Mouse (Mus musculus): ENCODE results near the gene Man2c1.
A peak's percentile ranks its signal among the peaks of the same experiment; 100 is the strongest.

The Man2c1 gene

DNA sequence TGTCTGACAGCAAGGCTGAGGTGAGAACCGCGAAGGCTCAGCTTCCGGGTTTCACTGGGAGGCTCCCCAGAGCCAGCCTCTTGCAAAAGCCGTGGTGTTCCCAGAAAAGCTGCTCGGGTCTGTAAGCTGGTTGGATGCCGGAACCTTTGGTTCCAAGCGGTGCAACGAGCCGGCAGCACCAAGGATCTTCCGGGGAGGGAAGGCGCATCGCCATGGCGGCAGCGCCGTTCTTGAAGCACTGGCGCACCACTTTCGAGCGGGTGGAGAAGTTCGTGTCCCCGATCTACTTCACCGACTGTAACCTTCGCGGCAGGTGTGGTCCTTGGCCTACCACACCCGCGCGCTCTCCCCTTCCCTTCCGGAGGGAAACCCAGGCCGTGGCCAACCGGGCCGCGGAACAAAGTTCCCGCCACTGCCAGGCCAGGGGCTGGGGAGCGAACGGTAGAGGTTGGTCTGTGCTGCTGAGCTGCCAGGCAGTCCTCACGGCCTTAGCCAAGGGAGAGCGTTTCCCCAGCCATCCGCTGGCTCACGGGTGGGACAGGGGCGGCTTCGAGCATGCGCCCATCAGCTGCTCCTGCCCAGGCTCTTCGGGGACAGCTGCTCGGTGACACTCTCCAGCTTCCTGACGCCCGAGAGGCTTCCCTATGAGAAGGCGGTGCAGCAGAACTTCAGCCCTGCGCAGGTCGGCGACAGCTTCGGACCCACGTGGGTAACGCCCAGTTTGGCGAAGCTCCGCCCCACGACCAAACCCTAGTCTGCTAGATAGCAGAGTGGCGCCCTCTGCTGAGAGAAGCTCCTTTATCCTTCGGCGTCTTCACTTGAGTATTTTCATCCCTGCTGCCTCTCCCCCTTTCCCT, at the start of gene Man2c1:
Man2c1 (plus strand) TSS at position 114 of the 857 bp plus-strand sequence.
- peak; percentile 89 for DNase-seq (ENCODE audit: low spot score)

DNA sequence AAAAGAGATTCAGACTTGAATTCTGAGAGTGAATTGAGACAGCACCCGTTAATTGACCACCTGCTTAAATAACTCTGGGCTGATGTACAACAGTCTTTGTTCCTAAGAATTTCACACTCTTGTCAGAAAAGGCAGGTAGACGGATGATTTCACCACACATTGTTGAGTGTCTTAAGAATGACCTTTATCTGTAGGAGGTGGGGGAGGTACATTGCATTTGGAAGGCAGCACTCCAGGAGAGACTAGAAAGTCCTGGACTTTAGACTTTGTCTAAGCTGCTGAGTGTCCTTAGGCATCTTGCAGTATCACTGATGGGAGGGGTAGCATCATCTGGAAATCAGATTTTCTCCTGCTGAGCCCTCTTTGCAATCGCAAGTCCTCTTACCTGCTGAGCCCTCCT, 48.3 kb upstream of the Man2c1 start:
- DNase-seq (ENCODE audit: low spot score) = no peak

DNA sequence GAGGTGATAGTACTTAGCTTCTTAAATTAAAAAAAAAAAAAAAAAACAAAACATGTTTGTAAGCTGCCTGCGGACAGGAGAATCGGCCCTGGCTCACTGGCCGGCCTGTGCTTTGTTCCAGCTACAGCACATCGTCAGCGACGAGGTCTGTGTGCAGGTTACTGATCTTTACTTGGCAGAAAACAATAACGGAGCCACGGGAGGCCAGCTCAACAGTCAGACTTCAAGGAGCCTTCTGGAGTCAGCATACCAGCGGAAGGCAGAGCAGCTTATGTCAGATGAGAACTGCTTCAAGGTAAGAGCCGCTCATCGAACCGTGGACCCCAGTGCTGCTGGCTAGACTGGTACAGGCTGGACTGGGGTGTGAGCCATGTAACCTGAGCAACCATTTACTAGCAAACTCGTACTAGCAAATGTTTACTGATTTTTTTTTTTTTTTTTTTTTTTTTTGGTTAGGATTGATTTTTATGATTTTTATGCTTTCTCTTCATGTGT, 13.2 kb upstream of the Man2c1 start:
- DNase-seq (ENCODE audit: low spot score) = no peak

DNA sequence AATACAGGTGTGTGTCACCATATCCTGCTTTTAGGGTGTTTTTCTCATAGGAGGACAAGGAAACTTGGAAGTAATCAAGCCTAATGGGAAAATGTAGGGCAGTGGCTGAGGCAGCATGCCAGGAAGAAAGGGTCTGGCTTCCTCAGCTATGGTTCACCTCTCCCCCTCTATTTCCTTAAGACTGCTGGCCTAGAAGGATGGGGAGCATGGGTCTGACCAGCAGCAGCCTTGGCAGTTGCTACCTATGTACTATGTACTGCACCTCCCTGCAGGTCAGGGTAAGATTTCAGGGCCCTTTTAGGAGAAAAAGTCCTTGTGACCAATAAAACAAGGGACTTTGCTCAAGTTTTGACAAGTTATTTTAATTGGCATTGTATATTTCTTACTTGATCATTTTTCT, 849 bp upstream of the Man2c1 start:
- DNase-seq (ENCODE audit: low spot score) = no peak

DNA sequence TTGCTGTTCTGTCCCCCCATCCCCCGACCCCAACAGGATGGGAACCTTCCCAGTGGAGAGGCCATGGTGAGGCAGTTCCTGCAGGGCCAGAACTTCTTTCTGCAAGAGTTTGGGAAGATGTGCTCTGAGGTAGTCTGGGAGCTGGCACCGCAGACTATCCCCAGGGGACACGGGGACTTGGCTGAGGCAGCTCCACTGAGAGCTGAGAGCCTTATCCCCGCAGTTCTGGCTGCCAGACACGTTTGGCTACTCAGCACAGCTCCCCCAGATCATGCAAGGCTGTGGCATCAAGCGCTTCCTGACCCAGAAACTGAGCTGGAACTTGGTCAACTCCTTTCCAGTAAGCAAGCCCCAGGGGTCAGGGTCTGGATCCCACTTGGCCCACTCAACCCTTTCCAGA, 6.8 kb downstream of the Man2c1 start:
- DNase-seq (ENCODE audit: low spot score) = no peak

DNA sequence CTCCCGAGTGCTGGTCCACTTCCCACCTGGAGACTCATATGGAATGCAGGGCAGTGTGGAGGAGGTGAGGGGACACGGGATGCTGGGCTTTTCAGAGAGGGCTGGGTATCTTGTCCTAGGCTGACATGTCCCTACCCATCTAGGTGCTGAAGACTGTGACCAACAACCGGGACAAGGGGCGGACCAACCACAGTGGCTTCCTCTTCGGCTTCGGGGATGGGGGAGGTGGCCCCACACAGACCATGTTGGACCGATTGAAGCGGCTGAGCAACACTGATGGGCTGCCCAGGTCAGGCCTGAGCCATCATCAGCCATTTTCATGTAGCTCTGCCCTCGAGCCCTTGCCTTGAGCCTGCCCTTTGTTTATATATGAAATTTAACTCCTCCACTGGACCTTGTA, 7.3 kb downstream of the Man2c1 start:
- DNase-seq (ENCODE audit: low spot score) = no peak

DNA sequence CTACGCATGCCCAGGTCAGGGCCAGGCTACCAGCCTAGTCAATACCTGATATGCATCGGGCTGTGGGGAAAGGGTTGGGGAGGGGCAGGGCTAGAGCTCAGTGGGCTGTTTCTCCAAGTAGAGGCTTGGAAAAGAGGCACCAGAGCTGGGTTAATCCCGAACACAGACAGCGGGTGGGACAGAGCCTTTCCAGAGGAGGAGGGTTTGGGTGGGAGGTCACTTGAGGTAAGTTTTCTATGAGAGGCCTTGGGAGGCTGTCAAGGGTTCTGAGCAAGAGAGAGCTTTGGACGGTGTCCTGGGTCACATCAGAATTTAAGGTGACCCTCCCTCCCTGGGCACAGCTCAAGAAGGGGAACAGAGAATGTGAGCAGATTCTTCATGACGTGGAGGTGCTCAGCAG, 8.0 kb downstream of the Man2c1 start:
- DNase-seq (ENCODE audit: low spot score) = no peak

DNA sequence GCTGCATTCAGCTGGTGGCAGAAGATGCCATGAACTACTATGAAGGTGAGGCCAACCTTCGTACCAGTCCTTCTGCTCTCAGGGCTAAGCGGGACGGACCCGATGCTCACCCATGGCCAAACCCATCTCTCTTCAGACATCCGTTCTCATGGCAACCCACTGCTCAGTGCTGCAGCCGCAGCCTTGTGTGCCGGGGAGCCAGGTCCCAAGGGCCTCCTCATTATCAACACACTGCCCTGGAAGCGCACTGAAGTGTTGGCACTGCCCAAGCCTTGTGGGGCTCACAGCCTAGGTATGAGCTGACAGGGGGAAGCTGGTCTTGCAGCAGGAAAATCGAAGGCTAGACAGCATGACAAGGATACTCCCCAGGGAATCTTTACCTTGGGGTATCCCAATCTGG, 8.6 kb downstream of the Man2c1 start:
- no peak for DNase-seq (ENCODE audit: low spot score)

DNA sequence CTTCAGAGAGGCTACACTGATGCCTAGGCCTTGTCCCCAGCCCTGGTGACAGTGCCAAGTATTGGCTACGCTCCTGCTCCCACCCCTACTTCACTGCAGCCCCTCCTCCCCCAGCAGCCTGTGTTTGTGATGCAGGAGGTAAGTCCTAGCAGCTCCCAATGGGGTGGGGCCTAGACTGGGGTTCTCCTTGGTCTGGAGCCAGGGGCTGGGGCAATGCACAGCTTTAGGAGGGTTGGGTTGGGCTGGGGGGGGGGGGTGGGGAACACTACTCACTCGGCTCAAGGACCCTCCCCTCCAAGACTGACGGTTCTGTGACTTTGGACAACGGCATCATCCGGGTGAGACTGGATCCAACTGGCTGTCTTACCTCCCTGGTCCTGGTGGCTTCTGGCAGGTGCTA, 9.1 kb downstream of the Man2c1 start:
- DNase-seq (ENCODE audit: low spot score) = no peak

DNA sequence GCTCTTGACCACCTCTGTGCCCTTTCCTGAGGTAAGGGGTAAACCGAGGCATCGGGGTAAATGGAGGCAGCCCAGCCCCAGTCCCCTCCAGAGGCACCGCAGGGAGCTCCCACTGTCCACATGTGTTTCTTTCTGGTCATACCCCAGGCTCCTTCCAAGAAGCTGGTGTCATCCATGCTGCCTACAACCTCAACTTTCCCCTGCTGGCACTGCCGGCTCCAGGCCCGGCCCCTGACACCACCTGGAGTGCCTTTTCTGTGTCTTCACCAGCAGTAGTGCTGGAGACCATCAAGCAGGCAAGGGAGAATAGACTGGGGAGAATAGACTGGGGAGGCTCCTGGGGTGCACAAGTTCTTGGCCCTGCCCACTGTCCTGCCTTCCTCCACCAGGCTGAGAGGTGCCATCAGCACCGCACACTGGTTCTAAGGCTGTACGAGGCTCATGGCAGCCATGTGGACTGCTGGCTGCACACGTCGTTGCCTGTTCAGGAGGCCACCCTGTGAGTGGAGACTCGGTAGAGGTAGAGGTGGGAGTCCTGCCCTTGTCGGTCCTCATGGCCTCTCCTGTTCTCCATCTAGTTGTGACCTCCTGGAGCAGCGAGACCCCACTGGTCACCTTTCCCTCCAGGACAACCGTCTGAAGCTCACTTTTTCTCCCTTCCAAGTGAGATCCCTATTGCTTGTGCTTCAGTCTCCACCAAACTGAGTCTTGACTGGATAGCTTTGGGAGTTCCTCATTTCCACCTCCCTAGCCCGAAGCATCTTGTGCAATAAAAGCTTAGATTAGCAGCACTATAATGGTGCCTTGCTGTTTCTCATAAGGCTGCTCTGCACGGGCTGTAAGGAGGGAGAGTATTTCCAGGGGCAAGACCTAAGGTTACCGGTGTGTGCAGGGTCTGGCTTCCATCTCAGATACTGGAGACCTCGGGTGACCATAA, 11.2 kb downstream of the Man2c1 start:
- DNase-seq (ENCODE audit: low spot score) = no peak

DNA sequence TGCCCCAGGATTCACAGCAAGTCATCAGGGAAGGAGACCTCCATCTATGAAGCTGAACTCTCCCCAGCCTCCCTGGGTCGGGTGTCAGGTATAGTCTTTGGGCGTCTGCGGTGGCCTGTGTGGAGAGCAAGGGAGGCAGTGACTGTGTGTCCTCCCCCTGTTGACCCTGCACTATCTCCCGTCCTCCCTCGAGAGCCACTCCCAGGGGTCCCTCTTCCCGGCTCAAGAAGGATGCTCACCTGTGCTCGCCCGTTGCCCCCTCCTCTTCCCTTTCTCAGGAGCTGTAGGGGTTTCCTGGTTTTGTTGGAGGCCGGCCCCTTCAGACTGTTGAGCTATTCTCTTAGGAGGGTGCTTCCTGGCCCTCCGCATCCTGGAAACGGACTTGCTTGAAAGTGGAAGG, 12.7 kb downstream of the Man2c1 start:
- no peak for DNase-seq (ENCODE audit: low spot score)

DNA sequence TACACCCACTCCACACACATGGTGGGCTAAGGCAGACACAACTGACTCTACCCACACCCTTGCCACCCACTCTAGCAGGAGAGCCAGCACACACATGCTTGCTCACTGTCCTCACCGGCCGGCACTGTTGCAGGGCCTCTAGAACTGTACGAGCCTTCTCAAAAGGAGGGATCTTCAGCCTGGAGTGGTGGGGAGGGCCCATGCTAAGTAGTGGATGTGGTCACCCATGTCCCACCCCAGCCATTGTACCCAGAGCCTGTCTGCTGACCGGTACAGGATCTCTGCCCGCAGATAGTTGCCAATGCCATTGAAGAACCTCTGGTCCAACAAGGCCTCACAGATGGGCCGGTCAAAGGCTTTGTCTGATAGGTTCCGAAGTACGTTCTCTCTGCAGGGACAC, 14.3 kb downstream of the Man2c1 start:
- DNase-seq (ENCODE audit: low spot score) = no peak

DNA sequence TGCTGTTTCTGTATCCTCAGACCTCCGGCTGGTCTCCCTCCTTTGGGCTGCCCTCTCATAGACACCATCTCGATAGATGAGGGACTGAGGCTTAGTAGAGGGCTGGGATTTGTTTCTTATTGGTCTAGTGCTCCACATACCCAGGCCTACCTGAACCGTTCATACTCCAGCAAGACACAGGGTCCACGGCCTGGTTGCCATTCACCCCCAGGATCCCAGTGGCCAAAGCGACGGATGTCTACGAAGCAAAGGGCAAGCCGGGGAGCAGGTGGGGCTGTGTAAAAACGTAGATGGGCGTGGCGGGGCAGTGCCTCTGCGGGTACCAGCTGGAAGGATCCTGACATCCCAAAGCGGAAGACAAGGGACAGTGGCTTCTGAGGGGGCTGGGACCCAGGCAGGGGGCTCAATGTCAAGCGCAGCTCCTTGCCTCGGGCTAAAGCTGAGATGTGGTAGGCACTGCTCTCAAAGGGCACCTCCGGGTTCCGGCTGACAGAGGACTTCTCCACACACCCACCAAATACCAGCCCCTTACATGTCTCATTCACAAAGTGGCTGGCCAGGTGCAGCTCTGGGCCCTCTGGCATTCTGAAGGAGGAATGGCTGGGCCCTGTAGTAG, 16.1 kb downstream of the Man2c1 start:
- DNase-seq (ENCODE audit: low spot score) = no peak

DNA sequence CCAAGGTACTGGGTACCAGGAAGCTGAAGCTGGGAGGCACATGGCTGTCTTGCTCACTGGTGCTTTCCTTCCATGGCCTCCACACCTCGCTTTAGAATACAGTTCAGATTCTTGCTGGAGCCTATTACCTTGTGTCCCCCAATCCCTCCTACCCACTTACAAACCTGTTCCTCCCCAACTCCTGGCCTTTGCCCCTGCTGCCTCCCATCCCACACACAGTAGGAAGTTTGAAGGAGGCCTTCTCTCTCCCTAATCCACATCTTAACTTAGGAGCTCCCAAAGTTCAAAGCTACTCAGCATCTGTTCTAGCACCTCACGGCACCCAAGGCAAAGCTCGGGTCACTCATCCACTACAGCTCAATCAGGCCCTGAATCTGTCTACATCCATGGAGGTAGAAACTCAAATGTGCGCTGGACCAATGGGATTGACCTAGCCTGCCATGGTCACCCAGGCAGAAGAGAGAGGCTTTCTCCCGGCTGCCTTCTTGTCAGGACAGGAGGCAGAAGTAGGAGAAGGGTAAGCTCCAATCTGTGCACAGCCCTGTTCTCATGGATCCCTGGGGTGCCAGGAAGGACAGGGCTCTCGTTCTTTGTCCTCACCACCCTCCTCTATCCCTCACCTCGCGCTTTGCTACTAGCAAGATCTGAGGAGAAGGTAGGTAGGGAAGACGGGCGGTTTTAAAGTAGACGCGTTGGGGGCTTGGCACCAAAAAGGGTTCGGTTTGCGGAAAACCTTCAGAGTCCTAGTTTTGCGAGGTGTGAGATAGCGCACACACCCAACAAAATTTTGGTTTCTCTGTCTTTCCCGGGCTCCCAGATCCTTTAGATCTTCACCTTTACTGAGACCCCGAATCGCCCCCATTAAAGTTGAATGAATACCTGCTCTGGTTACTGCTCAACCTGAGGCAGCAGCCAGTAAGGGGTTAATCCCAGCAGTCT, 17.0 kb downstream of the Man2c1 start:
- no peak for DNase-seq (ENCODE audit: low spot score)

DNA sequence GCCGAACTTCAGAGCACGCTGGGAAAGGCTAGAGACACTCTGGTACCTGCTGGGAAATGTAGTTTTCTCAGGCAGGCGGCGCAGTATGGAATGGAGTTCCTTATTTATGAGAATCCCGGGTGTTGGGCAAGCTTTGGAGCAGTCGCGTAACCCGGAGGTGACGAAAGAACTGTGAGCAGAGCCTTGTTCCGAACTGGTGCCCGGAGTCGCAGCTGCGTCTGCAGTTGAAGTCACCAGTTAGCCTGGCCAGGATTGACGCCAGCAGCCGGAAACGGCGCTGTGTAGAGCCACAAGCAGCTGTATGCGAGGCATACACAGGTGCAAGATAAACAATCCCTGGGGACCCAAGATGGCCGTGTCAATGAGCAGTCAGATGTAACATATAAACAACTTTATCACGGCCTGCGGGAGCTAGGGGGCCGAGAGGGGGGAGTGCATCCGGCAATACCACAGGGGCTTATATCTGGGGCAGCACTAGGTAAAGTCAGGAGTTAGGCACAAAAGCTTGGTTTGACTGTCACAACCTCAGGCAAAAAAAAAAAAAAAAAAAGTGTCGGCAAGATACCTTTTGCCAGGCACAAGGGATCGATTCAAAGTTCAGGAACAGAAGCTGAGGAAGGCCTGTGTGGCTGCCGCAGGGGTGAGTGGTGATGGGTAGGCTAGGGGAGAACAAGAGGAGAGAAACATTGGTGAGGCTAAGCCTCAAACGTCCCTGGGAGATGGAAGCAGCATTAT, 17.8 kb downstream of the Man2c1 start, which contains the start of gene Neil1:
Neil1 (minus strand) TSS at position 162 of the 735 bp plus-strand sequence.
- DNase-seq (ENCODE audit: low spot score) = peak; percentile 79

DNA sequence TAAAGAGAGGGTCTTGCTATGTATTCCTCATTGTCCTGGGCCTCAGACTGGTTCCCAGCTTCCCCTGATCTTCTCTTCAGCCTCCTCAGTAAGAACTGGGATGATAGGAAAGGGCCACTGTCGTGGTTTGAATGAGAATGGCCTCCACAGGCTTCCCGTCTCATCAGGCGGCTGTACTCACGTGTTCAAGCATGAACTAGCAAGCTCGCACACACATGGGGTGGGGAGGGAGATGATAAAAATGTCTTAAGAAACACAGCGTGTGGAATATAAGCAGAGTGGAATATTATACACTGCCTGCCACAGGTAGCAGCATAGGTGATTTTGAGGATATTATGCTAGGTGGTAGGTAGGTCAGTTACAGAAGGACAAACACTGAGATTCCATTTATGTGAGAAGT, 18.5 kb downstream of the Man2c1 start:
- DNase-seq (ENCODE audit: low spot score) = no peak

DNA sequence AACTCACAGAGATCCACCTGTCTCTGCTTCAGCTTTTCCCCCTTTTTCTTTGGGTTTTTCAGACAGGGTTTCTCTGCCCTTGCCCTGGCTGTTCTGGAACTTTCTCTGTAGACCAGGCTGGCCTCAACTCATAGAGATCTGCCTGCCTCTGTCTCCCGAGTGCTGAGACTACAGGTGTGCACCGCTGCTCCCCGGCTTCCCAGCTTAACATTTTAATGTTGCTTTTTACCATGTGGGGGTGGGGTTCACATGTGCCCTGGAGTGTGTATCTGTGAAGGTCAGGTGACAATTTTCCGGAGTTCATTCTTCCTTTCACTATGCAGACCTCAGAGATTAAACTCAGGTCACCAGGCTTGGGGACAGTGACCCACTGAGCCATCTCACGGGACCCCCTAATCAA, 19.7 kb downstream of the Man2c1 start:
- no peak for DNase-seq (ENCODE audit: low spot score)

DNA sequence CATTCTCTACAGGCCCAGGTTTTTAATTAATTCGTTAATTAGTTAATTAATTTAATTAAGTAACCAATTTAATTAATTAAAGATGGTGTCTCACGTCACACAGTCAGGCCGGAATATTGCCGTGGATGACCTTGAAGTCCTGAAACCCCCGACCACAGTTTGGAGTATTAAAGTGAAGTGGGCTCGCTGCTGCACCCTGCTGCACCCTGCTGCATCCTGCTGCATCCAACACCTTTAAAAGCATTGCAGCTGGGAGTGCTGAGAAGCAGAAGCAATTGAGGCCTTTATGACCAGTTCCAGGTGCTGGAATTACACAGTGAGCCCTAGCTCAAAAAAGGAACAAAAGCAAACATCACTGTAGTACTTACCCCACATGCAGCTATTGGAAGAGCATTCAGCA, 21.8 kb downstream of the Man2c1 start:
- no peak for DNase-seq (ENCODE audit: low spot score)

DNA sequence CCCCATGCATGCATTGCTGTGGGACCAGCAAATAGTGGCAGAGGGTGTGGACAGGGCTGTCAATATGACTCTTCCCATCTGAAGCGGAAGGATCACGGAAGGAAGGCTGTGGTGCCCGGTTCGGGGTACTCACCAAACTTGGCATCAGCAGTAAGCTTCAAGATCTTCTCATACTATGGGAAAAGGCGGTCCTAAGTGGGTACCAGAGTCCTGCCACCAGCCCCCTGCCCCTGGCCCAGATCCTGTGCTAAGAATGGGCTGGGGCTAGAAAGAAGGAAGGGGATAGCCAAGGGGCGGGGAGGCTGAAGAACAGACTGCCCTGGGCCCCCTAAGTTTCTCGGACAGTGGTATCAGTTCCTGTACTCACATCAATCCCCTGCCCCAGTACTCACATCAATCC, 25.9 kb downstream of the Man2c1 start:
- DNase-seq (ENCODE audit: low spot score) = no peak

DNA sequence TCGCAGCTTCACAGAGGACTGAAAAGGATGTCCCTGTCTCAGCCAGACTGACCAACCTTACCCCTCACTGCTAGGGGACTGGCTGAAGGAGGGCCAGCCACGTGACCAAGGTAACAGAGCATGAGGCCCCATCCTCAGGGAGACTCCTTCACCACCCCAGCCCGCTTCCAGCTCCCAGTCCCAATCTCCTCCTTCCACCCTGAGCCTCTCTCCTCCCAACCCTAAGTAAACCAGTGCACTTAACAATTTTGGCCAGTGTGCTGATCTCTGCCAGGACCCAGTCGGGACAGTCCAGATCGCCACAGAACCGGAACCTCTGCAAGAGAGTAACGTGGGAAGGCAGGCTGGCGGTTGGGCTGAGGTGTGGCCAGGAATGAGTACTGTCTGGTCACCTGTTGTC, 26.3 kb downstream of the Man2c1 start:
- DNase-seq (ENCODE audit: low spot score) = no peak

DNA sequence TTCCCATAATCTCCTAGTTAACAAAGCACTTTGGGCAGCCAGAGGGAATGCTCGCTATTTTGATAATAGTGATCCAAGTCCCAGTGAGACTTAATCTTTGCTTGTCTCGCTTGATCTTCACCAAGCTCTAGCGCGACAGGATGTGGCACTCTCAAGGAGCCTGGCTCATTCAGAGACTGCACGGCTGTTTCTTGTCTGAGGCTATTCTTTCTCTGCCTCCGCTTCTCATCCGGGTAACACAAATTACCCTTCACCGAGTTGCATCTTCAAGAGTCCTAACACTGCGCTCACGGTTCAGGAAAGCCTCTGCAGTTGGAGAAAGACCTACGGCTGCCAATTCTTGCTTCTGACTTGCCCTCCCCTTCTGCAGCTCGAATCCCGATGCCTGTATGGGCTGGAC, 27.0 kb downstream of the Man2c1 start:
- DNase-seq (ENCODE audit: low spot score) = no peak

Data from ovary, postnatal 36 days (tissue).